Mouse (Mus musculus): Measurements from ENCODE around the gene Mycbp2.

The Mycbp2 gene

DNA sequence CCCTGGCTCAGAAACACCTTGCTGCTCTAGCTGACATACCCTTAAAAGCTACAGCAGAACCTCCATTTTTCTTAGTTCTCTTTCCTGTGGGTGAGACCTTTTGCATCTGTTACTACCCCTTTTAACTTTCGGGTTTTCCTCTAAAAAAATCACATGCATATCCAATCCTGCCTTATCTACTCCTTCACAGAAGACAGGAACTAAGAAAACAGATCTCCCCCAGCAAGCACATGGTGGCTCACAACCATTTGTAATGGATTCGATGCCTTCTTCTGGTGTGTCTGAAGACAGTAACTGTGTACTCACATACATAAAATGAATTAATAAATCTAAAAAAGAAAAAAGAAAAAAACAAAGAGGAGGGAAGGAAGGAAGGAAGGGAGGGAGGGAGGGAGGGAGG, 87.9 kb downstream of the Mycbp2 start:
- DNase-seq = no peak

DNA sequence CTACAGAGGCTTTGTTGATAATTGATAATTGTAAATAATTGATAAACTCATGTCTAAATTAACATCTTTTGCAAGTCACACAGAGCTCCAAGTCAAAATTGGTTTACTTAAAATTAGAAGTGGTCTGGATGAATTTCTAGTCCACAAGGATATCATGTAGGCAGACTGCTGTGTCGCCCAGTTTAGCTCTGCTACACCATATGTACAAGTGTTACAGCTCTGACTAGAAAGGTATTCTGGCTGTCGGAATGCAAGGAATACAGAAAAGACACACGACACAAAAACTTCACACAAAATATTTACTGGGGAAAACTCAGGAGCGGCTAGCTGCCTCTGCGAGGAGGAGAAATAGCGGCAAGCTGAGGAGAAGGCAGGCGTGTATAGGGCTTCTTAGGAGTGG, 89.7 kb downstream of the Mycbp2 start:
- no peak for DNase-seq

GRCm38 (mm10) chr14:103254311-103254710, 92.3 kb downstream of the Mycbp2 start:
- DNase-seq = no peak

DNA sequence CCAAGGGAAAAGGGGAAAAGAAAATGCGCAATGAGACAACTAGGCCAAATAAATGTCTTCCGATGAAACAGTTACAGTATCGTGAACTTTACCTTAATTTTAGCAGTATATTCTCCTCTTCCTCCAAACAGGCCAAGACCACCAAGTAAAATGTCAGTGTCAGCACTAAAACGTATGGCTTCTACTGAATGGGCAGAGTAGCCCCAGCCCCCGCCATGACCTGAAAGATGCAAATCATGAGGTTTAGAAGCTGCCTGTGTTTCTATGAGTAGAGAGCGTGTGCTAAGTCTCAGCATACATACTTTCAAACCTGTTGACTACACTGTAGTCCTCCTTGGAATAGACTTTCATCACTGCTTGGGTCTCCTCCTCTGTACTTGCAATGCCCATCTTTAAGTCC, 104.6 kb downstream of the Mycbp2 start:
- DNase-seq = no peak

GRCm38 (mm10) chr14:103234770-103235169, 111.8 kb downstream of the Mycbp2 start:
- no peak for DNase-seq

DNA sequence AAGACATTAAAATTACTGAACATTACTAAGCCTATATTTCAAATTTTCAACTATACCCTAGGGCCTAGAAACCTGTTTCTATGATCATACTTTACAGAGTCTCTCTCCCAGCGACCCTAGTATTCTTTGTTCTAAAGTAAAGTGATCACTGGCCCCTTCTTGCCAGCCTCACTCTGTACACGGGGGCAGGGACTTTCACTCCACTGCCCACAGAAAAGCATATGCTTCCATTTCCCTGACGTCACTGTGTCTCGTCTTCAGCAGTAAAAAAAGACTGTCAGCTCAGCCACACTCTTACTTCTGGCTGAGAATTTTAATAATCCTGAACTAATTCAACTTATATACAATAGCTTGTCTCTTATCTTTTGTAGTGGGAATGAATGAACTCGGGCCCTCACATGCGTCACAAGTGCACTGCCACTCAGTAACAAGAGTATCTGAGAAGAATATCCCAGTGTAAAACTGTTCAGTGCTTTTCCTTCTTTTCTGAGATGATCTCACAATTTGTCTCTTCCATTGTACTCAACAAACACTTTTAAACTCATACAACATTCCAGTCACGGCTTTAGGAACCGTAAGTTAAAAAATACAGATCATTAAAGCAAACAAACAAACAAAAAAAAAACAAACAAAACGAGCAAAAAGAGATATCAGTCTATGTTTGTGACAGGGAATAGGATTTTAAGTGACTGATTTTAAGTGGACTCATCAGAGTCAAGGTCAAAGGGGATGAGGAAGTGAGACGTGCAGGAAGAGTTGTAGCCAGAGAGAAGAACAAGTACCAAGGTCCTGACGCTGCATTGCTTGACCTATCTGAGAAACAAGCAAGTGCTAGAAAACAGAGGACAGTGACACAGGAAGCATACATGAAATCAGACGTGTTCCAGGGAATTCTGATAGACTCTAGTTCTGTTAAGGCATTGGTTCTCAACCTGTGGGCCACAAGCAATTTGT, 112.7 kb downstream of the Mycbp2 start:
- no peak for DNase-seq

DNA sequence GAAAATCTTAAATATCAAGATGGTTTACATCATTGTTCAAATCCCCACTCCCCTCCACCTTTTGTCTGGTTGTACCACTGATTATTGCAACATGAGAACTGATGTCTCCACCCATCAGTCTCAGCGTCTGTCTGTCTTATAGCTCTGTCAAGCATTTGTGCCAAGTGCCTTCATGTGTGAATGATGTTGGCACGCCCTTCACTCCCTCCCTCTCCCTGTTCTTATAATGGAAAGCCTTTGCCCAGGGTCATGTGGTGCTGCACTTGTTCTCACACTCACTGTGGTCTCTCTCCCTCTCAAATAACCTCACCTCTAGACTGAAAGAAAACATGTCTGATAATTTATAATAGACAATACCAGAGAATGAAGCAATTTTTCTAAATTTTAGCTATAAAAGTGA, 124.3 kb downstream of the Mycbp2 start:
- no peak for DNase-seq

DNA sequence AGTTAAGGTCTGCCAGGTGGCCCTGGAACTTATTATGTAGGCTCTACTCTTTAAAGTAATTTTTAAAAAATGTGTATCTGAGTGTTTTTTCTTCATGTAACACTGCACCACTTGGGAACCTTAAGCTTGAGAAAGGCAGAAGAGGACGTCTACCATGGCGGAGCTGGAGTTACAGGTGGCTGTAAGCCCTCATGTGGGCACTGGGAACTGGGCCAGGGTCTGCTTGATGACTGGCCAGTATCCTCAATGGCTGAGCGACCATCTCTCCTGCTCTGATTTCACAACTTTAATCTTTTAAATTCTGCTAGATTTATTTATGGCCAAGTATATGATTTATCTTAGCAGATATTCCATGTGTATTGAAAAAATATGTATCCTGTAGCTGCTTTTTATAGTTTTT, 124.9 kb downstream of the Mycbp2 start:
- no peak for DNase-seq

DNA sequence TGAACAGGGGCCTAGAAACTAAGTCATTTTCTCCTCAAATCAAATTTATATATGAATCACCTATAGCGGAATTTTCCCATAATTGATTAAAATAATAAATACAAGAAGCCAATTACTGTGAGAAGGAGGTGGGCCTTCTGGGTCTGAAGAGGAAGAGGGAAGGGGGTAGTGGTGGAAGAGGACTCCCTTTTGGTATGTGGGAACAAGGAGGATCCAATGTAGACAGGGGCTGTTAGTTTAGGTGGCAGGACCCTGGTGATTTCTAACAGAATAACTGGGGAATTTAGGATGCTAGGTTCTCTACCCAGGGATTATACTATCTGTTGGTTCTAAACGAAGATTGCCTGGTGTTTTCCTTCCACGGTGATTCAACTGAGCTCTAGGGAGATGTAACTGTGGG, 130.3 kb downstream of the Mycbp2 start:
- no peak for DNase-seq

- DNase-seq = no peak
Measured at GRCm38 (mm10) chr14:103186658-103187057, 160.0 kb downstream of the Mycbp2 start.

- no peak for DNase-seq
Measured at GRCm38 (mm10) chr14:103186076-103186475, 160.5 kb downstream of the Mycbp2 start.

GRCm38 (mm10) chr14:103180096-103180495, 166.5 kb downstream of the Mycbp2 start:
- DNase-seq = no peak

- no peak for DNase-seq
Measured at GRCm38 (mm10) chr14:103162923-103163322, 183.7 kb downstream of the Mycbp2 start.

DNA sequence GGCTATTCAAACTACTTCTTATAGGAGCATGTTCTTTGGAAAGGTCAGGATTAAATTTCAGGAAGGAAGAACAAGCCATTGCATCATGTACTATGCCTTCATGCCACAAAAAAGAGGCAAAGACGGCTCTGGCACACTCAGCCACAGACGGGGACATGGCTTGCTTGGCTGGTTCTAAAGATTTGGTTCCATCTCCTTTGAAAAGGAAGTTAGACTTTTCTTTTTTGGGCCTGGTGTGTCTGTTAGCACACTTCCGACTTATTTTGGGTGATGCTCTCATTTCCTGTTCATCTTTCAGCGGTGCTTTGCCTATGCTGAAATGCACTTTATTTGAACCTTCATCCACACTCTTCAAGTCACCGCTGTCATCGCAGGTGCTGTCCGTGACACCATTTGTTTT, 190.9 kb downstream of the Mycbp2 start:
- DNase-seq = no peak

- DNase-seq = peak; percentile 40
Measured at GRCm38 (mm10) chr14:103150139-103150538, 196.5 kb downstream of the Mycbp2 start.

GRCm38 (mm10) chr14:103131991-103132390, 214.6 kb downstream of the Mycbp2 start:
- DNase-seq = peak; percentile 51

- DNase-seq = no peak
Measured at GRCm38 (mm10) chr14:103125756-103126155, 220.9 kb downstream of the Mycbp2 start.

DNA sequence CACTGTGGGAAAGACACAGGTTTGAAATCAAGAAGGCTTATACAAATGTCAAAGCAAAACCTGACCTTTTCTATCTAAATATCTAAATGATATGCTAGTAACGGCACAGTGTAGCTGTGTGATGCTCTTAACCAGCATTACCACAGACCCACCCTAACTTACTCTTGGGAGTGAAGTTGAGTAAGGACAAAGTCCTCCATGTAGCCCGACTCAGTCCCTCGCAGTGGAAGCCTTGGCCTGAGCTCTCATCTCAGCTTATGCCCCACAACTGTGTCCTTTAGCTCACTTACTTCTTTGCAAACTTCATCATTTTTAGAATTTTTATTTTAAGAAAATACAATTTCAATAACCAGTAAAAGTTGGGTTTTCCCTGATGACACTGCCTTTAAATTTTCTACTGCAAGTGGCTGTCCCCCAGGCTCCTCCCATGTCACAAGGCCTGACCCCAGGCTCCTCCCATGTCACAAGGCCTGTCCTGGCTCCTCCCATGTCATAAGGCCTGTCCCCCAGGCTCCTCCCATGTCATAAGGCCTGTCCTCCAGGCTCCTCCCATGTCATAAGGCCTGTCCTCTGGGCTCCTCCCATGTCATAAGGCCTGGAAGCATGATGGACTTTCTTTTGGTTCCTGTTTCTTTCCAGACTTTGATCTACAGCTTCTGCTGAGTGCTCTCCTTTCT, 231.5 kb downstream of the Mycbp2 start:
- DNase-seq = no peak

GRCm38 (mm10) chr14:103112606-103113363, 233.8 kb downstream of the Mycbp2 start:
- DNase-seq = no peak

DNA sequence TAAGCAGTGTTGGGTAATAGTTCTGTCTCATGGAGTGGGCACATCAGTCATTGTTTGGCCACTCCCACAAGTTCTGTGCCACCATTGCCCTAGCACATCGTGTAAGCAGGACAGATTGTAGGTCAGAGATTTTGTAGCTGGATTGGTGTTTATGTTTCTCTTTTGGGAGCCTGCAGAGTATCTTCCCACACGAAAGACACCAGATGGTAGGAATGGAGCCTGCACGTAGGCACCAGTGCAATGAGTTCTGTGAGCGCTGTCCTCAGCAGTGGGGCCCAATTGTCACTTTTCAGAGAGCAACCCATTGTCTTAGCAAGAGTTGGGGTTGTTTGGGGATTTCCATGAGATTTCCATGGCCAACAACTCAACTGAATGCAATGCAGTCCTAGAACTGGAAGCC, 236.6 kb downstream of the Mycbp2 start:
- DNase-seq = no peak

- DNase-seq = no peak
Measured at GRCm38 (mm10) chr14:103106301-103106700, 240.3 kb downstream of the Mycbp2 start.

GRCm38 (mm10) chr14:103102731-103103335, 243.8 kb downstream of the Mycbp2 start:
- no peak for DNase-seq

GRCm38 (mm10) chr14:103102246-103102645, 244.4 kb downstream of the Mycbp2 start:
- no peak for DNase-seq
